ENCODE assay signal across 21 mouse cellular contexts in the genomic region with DNA sequence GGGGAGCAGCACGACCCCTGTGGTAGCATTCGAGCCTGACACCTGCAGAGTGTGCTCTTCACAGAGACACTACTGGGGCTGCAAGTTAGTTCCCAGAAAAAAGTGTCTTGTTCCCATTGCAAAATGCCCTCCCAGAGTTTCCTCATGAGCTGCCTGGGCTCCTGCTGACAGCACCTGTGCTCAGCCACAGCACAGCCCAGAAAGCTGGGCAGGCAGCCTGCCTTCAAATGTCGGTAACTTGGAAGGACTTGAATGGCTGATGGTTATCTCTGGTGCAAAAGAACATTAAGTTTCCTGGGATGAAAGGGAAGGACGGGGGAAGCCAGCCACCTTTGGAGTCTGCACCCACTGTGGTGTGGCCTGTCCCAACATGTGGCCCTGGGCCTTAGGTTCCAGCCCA.
"Had no signal": no experiment of that assay in that cellular context is flagged by ENCODE, and none has a peak within 500 bp of the region (broad histone marks: within the 10 kb centered on the region; RNA-seq: fewer than 3 reads in every experiment).

No protein-coding gene starts in this region.

- DNase-seq: gastrocnemius, postnatal 14 days; gastrocnemius, postnatal 36 days; heart, postnatal 10 days; heart, postnatal 4 days; kidney, adult 18-20 months; kidney, postnatal 14 days; layer of hippocampus, adult 9-11 months; layer of hippocampus, postnatal 36 days; left cerebral cortex, postnatal 4 days had no signal

- H3K9me3 ChIP-seq: intestine, embryonic 15.5 days; kidney, embryonic 15.5 days had no signal

- H3K27me3 ChIP-seq: hindbrain, embryonic 12.5 days; intestine, embryonic 15.5 days had no signal

- ATAC-seq: hindbrain, embryonic 16.5 days; inflammation-experienced regulatory T-cells, adult 6 months; intestine, embryonic 15.5 days; intestine, postnatal 0 days had no signal

- H3K4me3 ChIP-seq: heart, embryonic 10.5 days; heart, embryonic 12.5 days; hindbrain, embryonic 10.5 days; hindbrain, embryonic 12.5 days; intestine, embryonic 15.5 days; kidney, embryonic 15.5 days; limb, embryonic 12.5 days had no signal

- H3K9ac ChIP-seq: heart, embryonic 12.5 days; hindbrain, embryonic 12.5 days; hindbrain, embryonic 14.5 days; intestine, embryonic 15.5 days; kidney, embryonic 15.5 days; limb, embryonic 12.5 days had no signal

- H3K4me1 ChIP-seq: heart, embryonic 12.5 days; intestine, embryonic 15.5 days had no signal

- H3K36me3 ChIP-seq: heart, embryonic 10.5 days; heart, embryonic 12.5 days; hindbrain, embryonic 10.5 days; hindbrain, embryonic 12.5 days; intestine, embryonic 15.5 days; kidney, embryonic 15.5 days; limb, embryonic 12.5 days had no signal

- H3K27ac ChIP-seq: heart, embryonic 10.5 days; hindbrain, embryonic 10.5 days; hindbrain, embryonic 12.5 days; hindbrain, embryonic 14.5 days; intestine, embryonic 15.5 days; kidney, embryonic 15.5 days; kidney, postnatal 0 days; limb, embryonic 12.5 days had no signal

- H3K4me2 ChIP-seq: heart, embryonic 12.5 days; hindbrain, embryonic 12.5 days; hindbrain, embryonic 14.5 days; intestine, embryonic 15.5 days; kidney, embryonic 15.5 days; limb, embryonic 12.5 days had no signal
